Mouse (Mus musculus) limb, embryonic 15.5 days (tissue): ENCODE data around the gene Itgb5. TPM values are rescaled to one million over a fixed set of nuclear protein-coding genes. Genes with fewer than 3 reads are reported as not detected.
A peak's percentile ranks its signal among the peaks of the same experiment; 100 is the strongest.

Experiments used
- ATAC-seq: fragments of 200-750 bp; cut with Nextera tagmentation; 2 replicates; pipeline ENCODE4 v1.8.0; 2017; ENCODE audit warnings: low read depth, moderate TSS enrichment; ENCODE audit not compliant: insufficient number of reproducible peaks, low FRiP score, low TSS enrichment
- H3K27ac ChIP-seq: fragments of 300-500 bp; sonication (generic); 2 replicates; pipeline ENCODE4 v1.5.1; 2015; ENCODE audit warnings: moderate library complexity, mild to moderate bottlenecking, inconsistent platforms
- H3K27me3 ChIP-seq: fragments of 300-500 bp; sonication (generic); 2 replicates; pipeline ENCODE4 v1.6.1; 2015; ENCODE audit warnings: inconsistent platforms
- H3K36me3 ChIP-seq: fragments of 300-500 bp; sonication (generic); 2 replicates; pipeline ENCODE4 v1.6.1; 2015; ENCODE audit warnings: inconsistent platforms
- H3K4me1 ChIP-seq: fragments of 300-500 bp; sonication (generic); 2 replicates; pipeline ENCODE4 v1.6.1; 2015; ENCODE audit warnings: inconsistent platforms
- H3K4me2 ChIP-seq: fragments of 300-500 bp; sonication (generic); 2 replicates; pipeline ENCODE4 v1.6.1; 2015; ENCODE audit warnings: mild to moderate bottlenecking, inconsistent platforms
- H3K4me3 ChIP-seq: fragments of 300-500 bp; sonication (generic); 2 replicates; pipeline ENCODE4 v1.5.1; 2015; ENCODE audit warnings: mild to moderate bottlenecking, inconsistent platforms
- H3K9ac ChIP-seq: fragments of 300-500 bp; sonication (generic); 2 replicates; pipeline ENCODE4 v1.6.1; 2015; ENCODE audit warnings: inconsistent platforms
- H3K9me3 ChIP-seq: fragments of 300-500 bp; sonication (generic); 2 replicates; pipeline ENCODE4 v1.6.1; 2016; ENCODE audit warnings: inconsistent platforms
- WGBS: fragments of 180-500 bp; shearing (Covaris S2); methylation state at CpG from one replicate; pipeline ENCODE4 v1.1.7; 2015; 5-methylcytosine and 5-hydroxymethylcytosine counted together
- polyA plus RNA-seq: library from polyadenylated mRNA; unstranded; fragments of >200 nt; fragmentation: Nextera tagmentation; extraction: Ambion mirVana; gene quantifications from 2 replicates; pipeline ENCODE4 v1.2.1, GENCODE M21; 2015

The Itgb5 gene
- polyA plus RNA-seq, 1 experiment from 2014 or later = 77.5 TPM

DNA sequence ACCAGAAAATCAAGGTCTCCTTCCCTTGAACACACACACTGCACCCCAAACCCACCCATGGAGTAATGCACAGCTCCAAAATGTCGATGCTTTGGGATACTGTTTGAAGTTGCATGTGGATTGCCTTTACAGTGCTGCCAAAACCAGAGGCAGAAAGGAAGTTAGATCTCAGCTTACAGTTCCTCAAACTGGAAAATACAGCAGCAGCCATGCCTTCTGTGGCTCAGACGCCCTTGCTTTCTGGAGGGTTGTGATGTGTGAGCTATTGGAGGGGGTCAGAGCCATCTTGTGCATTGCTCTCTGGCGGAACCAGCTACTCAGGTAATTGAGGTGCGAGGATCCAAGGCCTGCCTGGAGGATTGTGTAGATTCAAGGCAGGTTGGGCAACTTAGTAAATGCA is 107.4 kb downstream of the Itgb5 start:
- H3K27ac ChIP-seq = peak overlapping the region; percentile 28; the same call in 1 of the 2 replicates
- no peak for ATAC-seq
- 63% methylated on average over 4 of the region's 4 CpGs for WGBS
- H3K9ac ChIP-seq = no peak overlapping the region
- H3K4me3 ChIP-seq = no peak overlapping the region
- H3K36me3 ChIP-seq = 0 out of 2 replicates have a peak, but pooled peaks cover 4% of the 10 kb centered on the region
- H3K9me3 ChIP-seq = no peaks in the 10 kb centered on the region
- H3K4me2 ChIP-seq = no peak overlapping the region
- H3K4me1 ChIP-seq = peaks cover 80% of the 10 kb centered on the region
- no peaks in the 10 kb centered on the region for H3K27me3 ChIP-seq

DNA sequence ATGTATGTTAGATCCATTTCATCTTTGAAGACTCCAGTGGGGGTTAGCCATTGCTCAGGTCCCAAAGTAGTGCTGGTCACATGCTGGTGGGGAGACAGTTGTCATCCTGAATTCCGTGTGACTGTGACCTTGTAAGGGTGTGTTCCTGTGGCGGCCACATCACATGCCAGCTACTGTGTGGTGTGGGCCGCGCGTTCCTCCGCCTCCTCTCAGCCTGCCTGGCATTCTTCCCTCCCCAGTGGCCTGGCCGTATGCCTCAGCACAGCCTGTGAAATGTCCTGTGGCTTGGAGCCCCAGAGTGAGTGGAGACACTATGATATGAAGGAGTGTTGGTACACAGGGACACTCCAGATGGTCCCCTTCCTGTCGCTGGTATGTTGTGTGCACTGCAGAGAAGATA is 108.1 kb downstream of the Itgb5 start:
- peaks cover 83% of the 10 kb centered on the region for H3K4me1 ChIP-seq
- peak overlapping the region; percentile 28; the same call in 1 of the 2 replicates for H3K27ac ChIP-seq
- H3K4me3 ChIP-seq = no peak overlapping the region

DNA sequence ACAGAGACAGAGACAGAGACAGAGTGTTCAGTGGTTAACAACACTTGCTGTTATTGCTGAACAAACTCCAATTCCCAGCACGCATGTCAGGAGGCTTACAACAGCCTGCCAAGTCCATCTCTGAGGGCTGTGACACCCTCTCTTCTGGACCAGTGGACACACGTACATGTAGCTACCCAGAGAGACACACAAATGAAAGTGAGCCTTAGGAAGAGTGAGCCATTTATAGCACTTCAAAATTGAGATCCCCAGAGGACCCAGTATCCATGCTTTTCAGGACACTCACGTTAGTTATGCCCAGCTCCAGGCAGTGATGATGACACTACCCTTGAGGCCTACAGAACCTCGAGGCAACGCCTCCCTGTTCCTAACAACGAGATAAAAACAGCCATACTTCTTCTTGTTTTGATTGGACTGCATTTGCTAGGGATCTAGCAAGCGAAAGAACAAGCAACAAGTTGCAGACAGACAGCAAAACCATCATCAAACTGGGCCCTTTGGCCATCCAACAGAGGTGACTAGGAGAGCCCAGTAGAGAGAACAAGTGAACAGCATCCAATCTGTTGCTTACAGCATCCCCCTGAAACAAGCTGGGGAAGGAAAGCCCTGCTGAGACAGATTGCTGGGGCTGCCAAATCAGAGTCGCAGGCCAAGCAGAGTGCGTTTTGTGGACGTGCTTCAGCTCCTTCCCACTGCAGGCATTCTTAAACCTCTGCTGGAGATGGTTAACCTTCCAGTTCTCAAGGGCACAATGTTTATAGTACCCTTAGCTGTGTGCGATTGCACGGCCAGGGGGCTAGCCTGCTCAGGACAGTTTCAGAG is 109.1 kb downstream of the Itgb5 start:
- 0 out of 2 replicates have a peak, but pooled peaks cover 4% of the 10 kb centered on the region for H3K36me3 ChIP-seq
- H3K4me1 ChIP-seq = peaks cover 80% of the 10 kb centered on the region
- WGBS = 65% methylated on average over 12 of the region's 12 CpGs
- H3K9me3 ChIP-seq = no peaks in the 10 kb centered on the region
- no peak overlapping the region for H3K4me2 ChIP-seq
- H3K27ac ChIP-seq = no peak overlapping the region
- ATAC-seq = no peak
- H3K27me3 ChIP-seq = no peaks in the 10 kb centered on the region
- H3K9ac ChIP-seq = no peak overlapping the region
- no peak overlapping the region for H3K4me3 ChIP-seq

More for the DNA sequence above, 108.1 kb downstream of the Itgb5 start:
- Histone ChIP-seq H3K9me3 (no peaks in the 10 kb centered on the region), H3K4me2 (no peak overlapping the region), H3K27me3 (no peaks in the 10 kb centered on the region), H3K9ac (no peak overlapping the region), H3K36me3 (0 out of 2 replicates have a peak, but pooled peaks cover 4% of the 10 kb centered on the region)
- WGBS = 65% methylated on average over 8 of the region's 8 CpGs
- no peak for ATAC-seq

DNA sequence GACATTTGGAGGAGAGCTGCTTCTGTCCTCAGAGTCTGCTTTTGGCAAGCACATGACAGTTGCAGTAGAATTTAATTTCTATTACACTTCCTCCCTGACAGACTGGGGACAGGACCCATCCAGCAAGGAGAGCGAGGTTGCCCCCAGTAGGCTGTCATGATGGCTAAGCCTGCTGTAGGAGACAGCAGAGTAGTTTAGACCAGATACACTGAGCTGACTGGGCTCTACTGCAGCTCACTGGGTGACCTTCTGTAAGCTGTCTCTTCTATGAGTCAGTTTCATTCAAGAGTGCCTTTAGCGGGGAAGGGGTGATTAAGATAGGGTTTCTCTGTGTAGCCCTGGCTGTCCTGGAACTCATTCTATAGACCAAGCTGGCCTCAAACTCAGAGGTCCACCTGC is 109.7 kb downstream of the Itgb5 start:
- no peak overlapping the region for H3K4me2 ChIP-seq
- WGBS = 72% methylated on average over 2 of the region's 2 CpGs
- peaks cover 74% of the 10 kb centered on the region for H3K4me1 ChIP-seq
- no peak overlapping the region for H3K4me3 ChIP-seq
- H3K36me3 ChIP-seq = 0 out of 2 replicates have a peak, but pooled peaks cover 4% of the 10 kb centered on the region
- no peak for ATAC-seq
- no peak overlapping the region for H3K9ac ChIP-seq
- H3K27ac ChIP-seq = no peak overlapping the region
- no peaks in the 10 kb centered on the region for H3K9me3 ChIP-seq
- H3K27me3 ChIP-seq = no peaks in the 10 kb centered on the region

DNA sequence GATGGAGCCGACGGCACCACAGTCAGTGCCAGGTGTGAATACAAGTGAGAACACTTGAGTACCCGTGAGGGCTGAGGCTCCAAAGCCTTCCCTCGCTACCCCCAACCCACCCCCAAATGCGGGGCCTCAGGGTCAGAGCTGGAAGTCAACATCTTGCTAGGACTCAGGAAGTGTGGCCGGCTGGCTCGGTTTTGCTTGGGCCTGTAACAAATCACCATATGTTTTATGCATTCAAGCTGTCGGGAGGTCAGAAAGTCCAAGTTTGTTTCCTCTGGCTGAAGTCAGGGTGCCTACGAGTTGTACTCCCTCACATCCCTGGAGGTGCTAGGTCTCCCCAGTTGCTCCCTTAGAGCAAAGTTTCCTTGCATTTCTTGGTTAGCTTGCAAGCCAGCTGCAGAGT is 110.2 kb downstream of the Itgb5 start:
- no peak overlapping the region for H3K27ac ChIP-seq
- H3K4me2 ChIP-seq = no peak overlapping the region
- H3K36me3 ChIP-seq = 0 out of 2 replicates have a peak, but pooled peaks cover 4% of the 10 kb centered on the region
- no peak overlapping the region for H3K4me3 ChIP-seq
- 28% methylated on average over 9 of the region's 9 CpGs for WGBS
- no peaks in the 10 kb centered on the region for H3K9me3 ChIP-seq
- H3K9ac ChIP-seq = no peak overlapping the region
- ATAC-seq = no peak
- H3K27me3 ChIP-seq = no peaks in the 10 kb centered on the region
- peaks cover 69% of the 10 kb centered on the region for H3K4me1 ChIP-seq

DNA sequence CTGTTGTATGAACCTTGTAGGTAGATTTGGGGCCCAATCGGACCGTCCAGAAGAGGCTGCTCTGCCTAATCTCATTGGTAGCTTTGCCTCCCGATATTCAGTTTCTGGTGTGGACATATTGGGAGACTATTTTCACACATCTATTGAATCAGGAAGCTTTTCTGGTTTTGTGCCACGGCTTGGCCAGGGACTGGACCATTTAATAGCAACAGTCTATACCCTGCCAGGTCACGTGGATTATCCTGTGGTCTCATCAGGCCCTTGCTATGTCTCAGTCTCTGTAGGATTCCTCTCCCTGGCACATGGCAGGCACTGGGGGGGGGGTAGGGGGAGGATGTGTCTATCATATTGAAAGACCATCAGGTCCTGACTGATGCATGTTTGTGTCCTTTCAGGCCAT is 110.6 kb downstream of the Itgb5 start:
- H3K9ac ChIP-seq = no peak overlapping the region
- no peak overlapping the region for H3K4me3 ChIP-seq
- H3K9me3 ChIP-seq = no peaks in the 10 kb centered on the region
- 0 out of 2 replicates have a peak, but pooled peaks cover 8% of the 10 kb centered on the region for H3K36me3 ChIP-seq
- H3K27me3 ChIP-seq = no peaks in the 10 kb centered on the region
- ATAC-seq = no peak
- no peak overlapping the region for H3K27ac ChIP-seq
- no peak overlapping the region for H3K4me2 ChIP-seq
- peaks cover 64% of the 10 kb centered on the region for H3K4me1 ChIP-seq
- 67% methylated on average over 5 of the region's 5 CpGs for WGBS

DNA sequence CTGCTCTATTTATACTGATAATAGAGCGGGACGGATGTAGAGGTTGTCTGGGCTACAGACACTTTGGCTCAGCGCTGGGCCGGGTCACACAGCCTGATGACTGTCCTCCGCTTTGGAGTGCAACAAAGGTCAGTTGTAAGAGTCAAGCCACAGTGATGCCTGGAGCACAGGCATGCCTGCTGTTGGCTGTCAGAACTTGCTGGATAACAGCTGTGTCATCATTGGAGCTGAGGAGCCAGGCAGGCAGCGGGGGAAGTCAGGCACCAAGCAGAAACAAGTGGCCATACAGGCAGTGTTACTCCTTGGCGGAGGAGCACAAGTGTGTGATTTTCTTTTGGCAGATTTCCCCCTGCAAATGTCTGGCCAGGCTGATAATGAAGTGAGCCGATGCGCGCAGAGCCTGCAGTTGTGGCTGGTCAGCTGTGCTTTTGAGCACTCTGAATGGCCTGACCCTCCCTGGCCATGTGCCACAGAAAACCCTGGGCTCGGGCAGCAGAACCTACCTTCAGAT is 111.9 kb downstream of the Itgb5 start:
- Histone ChIP-seq H3K9ac (no peak overlapping the region), H3K4me2 (no peak overlapping the region), H3K27ac (peak overlapping the region; percentile 74), H3K27me3 (no peaks in the 10 kb centered on the region), H3K9me3 (no peaks in the 10 kb centered on the region), H3K36me3 (0 out of 2 replicates have a peak, but pooled peaks cover 9% of the 10 kb centered on the region), H3K4me1 (peaks cover 71% of the 10 kb centered on the region), H3K4me3 (no peak overlapping the region)
- no peak for ATAC-seq
- WGBS = 49% methylated on average over 11 of the region's 11 CpGs

GRCm38 (mm10) chr16:33942341-33942740 is 112.9 kb downstream of the Itgb5 start:
- 36% methylated on average over 11 of the region's 11 CpGs for WGBS
- Histone ChIP-seq H3K9ac (no peak overlapping the region), H3K4me1 (peaks cover 62% of the 10 kb centered on the region)

DNA sequence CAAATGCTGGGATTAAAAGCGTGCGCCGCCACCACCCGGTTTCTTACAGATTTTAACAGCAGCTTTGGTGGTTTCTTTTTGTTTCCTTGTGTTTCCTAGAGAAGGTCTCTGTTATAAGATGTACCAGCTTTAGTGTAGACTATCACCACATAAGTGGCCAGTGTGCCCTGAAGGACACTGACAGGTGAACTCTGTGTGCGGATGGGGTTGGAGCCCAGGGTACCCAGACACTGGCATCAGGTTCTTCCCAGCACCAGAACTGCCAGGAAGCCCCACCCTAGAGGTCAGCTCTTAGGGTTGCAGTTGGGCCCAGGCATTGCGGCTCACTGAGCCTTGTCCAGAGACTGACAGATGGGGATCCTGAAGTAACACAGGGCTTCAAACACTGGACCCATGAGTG is 113.9 kb downstream of the Itgb5 start:
- Histone ChIP-seq H3K27ac (no peak overlapping the region), H3K4me3 (no peak overlapping the region), H3K9me3 (no peaks in the 10 kb centered on the region), H3K4me2 (no peak overlapping the region), H3K36me3 (peaks cover 20% of the 10 kb centered on the region; the same call in 1 of the 2 replicates), H3K27me3 (no peaks in the 10 kb centered on the region), H3K4me1 (peaks cover 52% of the 10 kb centered on the region), H3K9ac (no peak overlapping the region)
- 99% methylated on average over 6 of the region's 6 CpGs for WGBS
- ATAC-seq = no peak

More at GRCm38 (mm10) chr16:33942341-33942740, 112.9 kb downstream of the Itgb5 start:
- Histone ChIP-seq H3K4me3 (no peak overlapping the region), H3K4me2 (no peak overlapping the region), H3K27me3 (no peaks in the 10 kb centered on the region), H3K27ac (peak overlapping the region; percentile 19; the same call in 1 of the 2 replicates), H3K36me3 (peaks cover 10% of the 10 kb centered on the region; the same call in 1 of the 2 replicates), H3K9me3 (no peaks in the 10 kb centered on the region)
- ATAC-seq = no peak

- ATAC-seq = no peak
- H3K36me3 ChIP-seq = peaks cover 27% of the 10 kb centered on the region; the same call in 1 of the 2 replicates
- whole genome bisulfite sequencing = 81% methylated on average over 4 of the region's 4 CpGs
Observed at GRCm38 (mm10) chr16:33944126-33944525, 114.7 kb downstream of the Itgb5 start.

GRCm38 (mm10) chr16:33944772-33945171 is 115.3 kb downstream of the Itgb5 start:
- H3K9ac ChIP-seq = no peak overlapping the region
- no peak overlapping the region for H3K4me3 ChIP-seq
- WGBS = 27% methylated on average over 6 of the region's 6 CpGs
- ATAC-seq = no peak
- no peaks in the 10 kb centered on the region for H3K9me3 ChIP-seq
- peaks cover 38% of the 10 kb centered on the region for H3K4me1 ChIP-seq
- no peaks in the 10 kb centered on the region for H3K27me3 ChIP-seq
- no peak overlapping the region for H3K4me2 ChIP-seq
- H3K27ac ChIP-seq = no peak overlapping the region
- peaks cover 33% of the 10 kb centered on the region; the same call in 1 of the 2 replicates for H3K36me3 ChIP-seq

More at GRCm38 (mm10) chr16:33944126-33944525, 114.7 kb downstream of the Itgb5 start:
- Histone ChIP-seq H3K4me3 (no peak overlapping the region), H3K27ac (no peak overlapping the region), H3K9ac (no peak overlapping the region), H3K4me2 (no peak overlapping the region), H3K9me3 (no peaks in the 10 kb centered on the region), H3K4me1 (peaks cover 44% of the 10 kb centered on the region), H3K27me3 (no peaks in the 10 kb centered on the region)

- Histone ChIP-seq H3K36me3 (peaks cover 35% of the 10 kb centered on the region; the same call in 1 of the 2 replicates), H3K9ac (no peak overlapping the region), H3K27ac (no peak overlapping the region), H3K4me2 (no peak overlapping the region), H3K9me3 (no peaks in the 10 kb centered on the region), H3K4me1 (peaks cover 25% of the 10 kb centered on the region), H3K4me3 (no peak overlapping the region), H3K27me3 (no peaks in the 10 kb centered on the region)
- no peak for ATAC-seq
- WGBS = 59% methylated on average over 7 of the region's 7 CpGs
Observed at GRCm38 (mm10) chr16:33946021-33946420, 116.6 kb downstream of the Itgb5 start.
